Mouse (Mus musculus) c-Kit-negative CD71-positive TER-119-positive erythroid progenitor cells, embryonic 14.5 days (primary cell): Measurements from ENCODE around the gene Polr2e.

Source experiments
- DNase-seq: peaks from one replicate; pipeline ENCODE4 v3.0.0-alpha.2; 2013; ENCODE audit warnings: low read depth, low spot score

Gene Polr2e

GRCm38 (mm10) chr10:79988506-79989271 is 50.9 kb downstream of the Polr2e start, which contains the start of gene Cnn2:
Gene Cnn2, plus strand, starts transcription at chr10:79988584.
- DNase-seq: no peak

GRCm38 (mm10) chr10:79987771-79988505 is 51.7 kb downstream of the Polr2e start:
- DNase-seq: no peak

- peak; percentile 57 for DNase-seq
Observed at GRCm38 (mm10) chr10:79986963-79987362, 52.6 kb downstream of the Polr2e start.

- peak; percentile 54 for DNase-seq
Observed at GRCm38 (mm10) chr10:79986232-79986878, 53.2 kb downstream of the Polr2e start.
